Mouse (Mus musculus) right cerebral cortex, postnatal 25 days (tissue): ENCODE measurements around the gene Trappc1.

ENCODE experiments used
- DNase-seq: peaks from one replicate; pipeline ENCODE4 v3.0.0; 2022

Trappc1 gene

DNA sequence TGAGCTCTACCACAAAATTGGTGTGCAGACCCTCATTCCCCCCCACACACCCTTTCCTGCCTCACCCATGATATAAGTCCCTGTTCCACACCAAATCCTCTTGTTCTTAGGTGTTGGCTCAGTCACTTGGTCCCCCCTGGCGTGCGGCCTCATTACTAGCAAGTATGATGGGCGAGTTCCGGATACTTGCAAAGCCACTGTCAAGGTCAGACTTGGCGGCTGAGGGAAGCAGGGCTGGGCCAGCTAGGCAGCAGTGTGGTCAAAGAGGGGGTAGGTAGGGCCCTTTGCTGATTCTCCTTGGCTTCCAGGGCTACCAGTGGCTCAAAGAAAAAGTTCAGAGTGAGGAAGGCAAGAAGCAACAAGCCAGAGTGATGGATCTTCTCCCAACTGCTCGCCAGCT, 7.4 kb downstream of the Trappc1 start:
- no peak for DNase-seq

DNA sequence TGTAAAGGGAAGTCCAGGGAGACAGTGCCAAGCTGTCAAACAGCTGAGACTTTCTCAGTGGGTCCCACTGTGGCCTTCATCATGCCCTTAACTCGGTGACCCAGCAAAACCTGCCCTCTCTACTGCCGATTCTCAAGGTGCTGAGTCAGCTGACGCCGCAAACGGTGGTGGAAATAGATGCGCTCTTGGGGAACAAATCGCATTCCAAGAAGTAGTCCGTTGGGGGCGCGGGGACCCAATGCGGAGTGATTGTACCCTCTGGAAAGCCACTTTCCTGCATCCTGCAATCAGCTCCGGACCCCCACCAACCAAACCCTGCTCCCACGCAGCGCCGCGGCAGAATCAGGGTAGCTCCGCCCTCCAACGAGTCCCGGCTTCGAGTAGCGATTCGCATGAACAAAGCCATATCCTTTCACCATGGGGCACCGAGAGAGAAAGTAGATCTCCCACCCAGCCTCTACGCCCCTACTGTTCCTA, 8.2 kb downstream of the Trappc1 start:
- peak; percentile 81 for DNase-seq

DNA sequence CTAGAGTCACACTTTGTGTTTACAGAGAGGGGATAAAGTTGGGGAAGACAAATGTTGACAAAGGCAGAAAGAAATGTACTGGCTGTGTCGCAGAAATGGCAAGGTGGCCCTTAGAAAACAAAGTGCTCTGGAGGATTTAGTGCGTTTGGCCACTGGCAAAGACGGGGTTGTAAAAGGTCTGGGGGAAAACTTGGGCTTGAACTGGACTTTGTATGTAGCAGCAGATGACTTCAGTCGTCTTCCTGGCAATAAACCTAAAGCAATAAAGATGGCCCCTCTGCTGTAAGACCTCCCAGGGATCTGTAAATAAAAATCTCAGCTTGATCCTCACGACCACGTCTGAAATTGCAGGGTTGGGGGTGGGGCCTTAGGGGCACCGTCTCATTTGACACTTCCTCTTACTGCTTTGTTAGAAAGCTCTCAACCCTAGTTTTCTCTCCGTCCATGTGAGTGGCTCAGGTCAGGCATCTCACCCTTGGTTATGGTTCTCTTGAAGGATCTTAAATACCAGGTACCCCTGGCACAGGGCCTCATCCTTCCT, 9.0 kb downstream of the Trappc1 start:
- DNase-seq: no peak

DNA sequence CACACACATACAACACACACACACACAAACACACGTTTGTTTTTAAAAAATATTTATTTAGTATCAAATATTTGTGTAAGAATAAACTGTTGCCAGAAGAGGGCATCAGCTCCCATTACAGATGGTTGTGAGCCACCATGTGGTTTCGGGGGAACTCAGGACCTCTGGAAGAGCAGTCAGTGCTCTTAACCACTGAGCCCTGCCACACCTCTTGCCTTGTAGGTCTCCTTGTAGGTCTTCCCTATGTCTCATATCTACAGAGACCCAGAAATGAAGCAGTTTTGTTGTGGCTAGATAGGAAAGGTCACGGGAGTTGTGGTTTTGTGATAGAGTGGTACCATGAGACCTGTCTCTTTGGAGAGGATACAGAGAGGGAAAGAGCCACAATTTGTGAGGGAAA, 10.1 kb downstream of the Trappc1 start:
- DNase-seq: no peak

DNA sequence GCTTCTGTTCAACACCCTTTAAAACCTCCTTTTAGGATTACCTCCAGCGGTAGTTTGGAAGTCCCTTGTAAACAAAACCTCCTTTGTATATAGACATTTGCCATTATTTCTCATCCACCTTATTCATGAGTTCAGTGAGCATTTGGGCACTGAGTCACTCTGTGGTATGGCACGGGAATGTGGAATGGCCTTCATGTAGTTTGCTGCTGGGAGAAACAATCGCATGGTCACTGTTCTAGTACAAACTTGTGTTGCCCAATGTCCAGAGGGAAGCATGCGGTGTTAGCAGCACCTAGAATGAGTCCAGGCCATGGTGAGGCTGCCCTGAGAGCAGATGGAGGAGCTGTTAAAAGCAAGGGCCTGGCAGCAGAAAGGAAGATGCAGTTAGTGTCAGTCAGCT, 11.0 kb downstream of the Trappc1 start:
- no peak for DNase-seq

DNA sequence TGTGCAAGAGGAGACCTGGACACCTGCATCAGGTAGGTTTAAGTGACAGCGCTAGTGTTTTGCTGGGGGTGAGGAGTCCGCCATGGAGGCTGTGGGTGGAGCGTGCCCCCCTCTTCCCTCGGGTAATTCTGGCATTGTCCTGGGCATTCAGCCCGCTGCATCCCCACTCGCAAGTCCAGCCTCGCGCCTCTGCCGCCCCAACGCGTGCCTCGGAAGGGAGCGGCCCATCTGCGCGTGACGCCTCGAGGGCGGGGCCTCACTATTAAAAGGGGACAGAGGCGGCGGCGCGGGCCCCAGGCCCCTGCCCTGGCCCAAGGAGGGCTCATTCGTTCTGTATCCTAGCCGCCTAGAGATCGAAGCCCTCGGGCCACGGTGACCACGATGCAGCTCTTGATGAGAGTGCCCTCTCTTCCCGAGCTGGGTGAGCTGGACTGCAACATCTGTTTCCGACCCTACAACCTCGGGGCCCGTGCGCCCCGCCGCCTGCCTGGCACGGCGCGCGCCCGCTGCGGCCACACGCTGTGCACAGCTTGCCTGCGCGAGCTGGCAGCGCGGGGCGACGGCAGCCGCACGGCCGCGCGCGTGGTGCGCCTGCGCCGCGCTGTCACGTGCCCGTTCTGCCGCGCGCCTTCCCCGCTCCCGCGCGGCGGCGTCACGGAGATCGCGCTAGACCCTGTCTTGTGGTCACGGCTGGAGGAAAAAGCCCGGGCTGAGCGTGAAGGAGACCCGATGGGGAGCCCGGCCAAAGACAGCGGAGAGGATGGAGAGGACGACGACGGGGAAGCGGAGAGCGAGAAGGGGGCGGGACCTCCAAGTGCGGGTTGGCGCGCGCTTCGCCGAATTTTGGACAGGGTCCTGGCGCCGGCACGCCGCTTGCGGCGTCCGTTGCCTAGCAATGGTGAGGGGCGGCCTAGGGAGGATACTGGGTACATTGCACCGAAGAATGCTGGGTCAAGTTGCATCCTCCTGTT, 16.7 kb downstream of the Trappc1 start, which contains the start of gene Rnf227:
Gene Rnf227, plus strand, starts transcription at position 301 of the 971 bp plus-strand sequence.
- peak; percentile 89 for DNase-seq

DNA sequence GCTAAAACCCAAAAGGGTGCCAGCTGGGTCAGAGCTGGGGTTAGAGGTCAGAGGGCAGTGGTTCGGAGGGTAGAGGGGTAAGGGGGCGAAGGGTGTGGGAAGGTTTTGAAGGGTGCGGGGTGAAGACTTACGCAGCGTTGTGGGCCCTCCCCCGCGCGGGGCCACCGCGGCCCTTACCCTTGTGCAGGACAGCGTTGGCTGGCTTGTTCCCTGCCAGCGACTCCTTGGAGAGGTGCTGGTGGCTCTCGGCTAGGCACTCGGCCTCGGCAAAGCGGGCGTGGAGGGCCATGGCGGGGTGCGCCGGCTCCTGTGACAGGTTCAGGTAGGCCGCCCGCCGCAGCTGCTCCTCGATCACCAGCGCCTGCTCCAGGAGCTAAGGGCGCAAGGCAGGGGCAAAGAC, 22.7 kb downstream of the Trappc1 start:
- DNase-seq: no peak

DNA sequence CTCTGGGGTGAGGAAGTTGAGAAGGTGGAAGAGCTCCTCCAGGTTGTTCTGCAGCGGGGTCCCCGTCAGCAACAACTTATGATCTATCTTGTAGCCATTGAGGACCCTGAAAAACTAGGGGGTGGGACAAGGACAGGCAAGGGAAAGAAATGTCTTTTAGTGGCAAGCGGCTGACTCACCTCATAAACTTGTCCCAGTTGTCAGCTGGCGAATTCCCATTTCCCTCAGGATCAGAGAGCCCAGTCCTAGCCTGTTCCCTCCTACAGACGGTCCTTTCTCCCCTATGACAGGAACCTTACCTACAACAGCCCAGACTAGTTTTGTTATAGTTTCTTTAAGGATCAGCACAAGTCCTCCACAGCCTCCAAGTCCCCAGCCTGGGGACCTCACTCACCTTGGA, 32.8 kb downstream of the Trappc1 start:
- DNase-seq: no peak

DNA sequence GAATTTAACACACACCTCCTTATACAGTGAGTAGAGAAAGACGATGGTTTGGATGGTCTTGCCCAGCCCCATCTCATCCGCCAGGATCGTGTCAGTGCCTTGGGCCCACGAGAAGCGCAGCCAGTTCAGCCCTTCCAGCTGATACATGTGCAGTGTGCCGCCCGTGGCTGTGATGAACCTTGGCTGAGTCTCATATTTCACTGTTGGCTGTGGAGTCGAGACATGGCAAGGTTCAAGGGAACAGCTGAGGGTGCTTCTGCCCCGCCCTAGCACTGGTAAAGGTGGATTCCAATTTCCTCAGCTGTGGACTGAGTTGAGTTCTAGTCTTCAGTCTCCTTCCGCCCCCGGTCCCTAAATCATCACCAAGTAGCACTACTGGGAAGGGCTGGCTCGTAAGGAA, 33.9 kb downstream of the Trappc1 start:
- no peak for DNase-seq

DNA sequence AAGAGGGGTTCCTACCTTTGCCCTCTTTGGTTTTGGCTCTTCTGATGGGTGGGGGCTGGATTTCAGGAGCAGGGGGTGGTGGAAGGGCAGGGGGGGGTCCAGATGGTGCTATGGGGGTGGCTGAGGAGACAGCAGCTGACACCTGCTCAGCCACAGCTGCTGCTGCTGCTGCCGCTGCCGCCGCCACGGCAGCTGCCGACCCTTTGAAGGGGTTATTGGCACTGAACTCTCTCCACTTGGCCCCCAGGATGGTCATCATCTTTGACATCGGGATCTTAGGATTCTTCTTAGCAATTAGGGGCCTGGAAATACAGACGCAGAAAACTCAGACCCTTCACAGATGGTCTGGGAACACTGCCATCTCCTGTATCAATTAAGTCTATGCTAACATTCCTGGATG, 38.2 kb downstream of the Trappc1 start:
- DNase-seq: no peak

DNA sequence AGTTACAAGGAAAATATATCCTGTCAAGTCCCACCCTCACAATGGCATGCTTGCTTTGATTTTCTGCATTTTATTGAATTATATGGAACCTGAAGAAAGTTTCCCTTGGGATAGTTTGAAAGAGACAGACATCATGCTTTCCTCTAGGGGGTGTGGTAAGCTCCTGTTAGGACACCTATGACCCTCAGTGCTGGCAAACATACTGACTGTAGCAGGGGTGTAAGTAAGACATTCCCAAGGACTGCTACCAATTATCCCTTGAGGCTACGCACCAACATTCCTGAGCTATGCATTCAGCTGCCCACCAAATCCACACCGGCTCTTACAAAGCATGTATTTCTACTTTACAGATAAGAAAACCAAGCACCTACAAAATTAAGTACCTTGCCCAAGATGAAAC, 38.7 kb downstream of the Trappc1 start:
- DNase-seq: no peak

DNA sequence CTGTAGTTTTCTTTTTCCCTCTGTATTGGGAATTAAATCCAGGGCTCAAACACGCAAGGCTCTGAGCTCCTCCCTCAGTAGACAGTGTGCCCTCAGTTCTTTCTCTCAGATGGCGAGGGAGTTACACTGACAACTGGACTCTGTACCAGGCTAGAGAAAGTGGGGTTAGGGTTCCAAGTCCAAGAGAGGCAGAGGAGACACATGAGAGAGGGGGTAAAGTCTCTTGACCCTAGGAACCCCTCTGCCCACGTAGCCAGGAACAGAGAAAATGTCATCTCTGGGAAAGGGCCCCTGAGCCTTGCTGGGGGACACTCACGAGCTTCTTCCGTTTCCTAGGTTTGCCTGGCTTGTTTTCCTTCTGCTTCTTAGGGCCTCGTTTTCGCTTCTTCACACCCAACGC, 40.6 kb downstream of the Trappc1 start:
- no peak for DNase-seq

DNA sequence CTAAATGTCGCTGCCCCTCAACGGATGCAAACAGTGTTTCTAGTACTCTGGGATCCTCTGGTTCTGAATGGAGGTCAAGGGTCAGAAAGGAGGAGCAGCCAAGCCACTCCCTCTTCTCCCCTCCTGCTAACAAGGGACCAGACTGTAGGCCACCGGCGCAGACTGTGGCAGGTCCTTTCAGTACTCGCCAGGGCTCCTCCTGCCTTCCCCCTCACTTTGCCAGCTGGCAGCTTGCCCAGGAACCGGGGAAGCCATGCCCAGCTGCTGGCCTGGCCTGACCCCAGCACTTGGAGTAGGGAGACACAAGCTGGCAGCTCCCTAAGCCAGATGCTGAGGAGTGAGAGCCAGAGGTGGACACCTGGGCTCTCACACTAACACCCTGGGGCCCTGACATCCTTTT, 41.1 kb downstream of the Trappc1 start:
- DNase-seq: peak; percentile 87

DNA sequence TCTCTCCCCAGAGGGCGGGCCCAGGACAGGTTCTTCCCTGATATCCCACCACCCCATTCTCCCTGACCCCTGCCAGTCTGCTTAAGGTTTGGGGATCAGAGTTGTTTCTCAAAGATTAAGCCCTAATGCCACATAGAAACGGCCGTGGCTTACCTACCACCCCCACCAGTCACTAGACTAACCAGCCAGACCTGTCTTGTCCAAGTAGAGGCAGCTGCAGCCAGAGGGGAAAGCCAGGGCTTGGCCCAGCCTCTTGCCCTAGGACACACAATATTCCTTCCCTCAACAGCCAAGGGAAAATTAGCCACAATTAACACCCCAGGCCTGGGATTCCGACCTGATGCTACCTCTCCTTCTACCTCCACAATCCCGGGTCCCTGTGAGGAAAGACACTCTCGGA, 41.9 kb downstream of the Trappc1 start:
- no peak for DNase-seq

DNA sequence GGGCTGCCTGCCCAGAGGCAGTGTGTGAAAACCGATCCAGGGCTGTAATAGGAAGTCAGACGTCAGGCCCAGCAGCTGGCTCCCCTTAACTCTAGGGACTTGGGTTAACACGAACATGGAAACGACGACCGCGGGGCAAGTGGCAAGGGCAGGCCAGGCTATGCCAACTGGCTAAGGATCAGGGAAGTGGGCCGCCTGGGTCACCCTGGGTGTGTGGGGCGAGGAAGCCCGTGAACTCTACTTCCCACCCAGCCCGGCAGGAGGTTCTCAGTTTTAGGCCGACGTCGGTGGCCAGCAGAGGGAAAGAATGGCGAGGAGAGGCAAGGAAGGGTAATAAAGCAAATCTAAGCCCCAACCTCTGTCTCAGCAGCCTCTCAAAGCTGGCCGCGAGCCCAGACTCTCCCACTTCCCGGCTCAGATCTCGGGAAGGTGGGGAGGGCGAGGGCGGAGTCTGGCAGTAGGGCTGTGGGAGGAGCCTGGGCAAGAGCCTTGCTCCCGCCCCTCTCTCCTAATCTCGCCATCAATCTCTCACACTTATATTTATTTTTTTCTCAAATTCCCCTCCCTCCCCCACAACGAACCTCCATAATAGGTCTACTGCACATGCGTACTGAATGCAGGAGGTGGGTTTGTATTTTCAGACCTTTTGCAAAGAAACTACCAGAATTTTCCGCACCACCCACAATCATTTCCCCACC, 42.5 kb downstream of the Trappc1 start:
- DNase-seq: peak; percentile 96

DNA sequence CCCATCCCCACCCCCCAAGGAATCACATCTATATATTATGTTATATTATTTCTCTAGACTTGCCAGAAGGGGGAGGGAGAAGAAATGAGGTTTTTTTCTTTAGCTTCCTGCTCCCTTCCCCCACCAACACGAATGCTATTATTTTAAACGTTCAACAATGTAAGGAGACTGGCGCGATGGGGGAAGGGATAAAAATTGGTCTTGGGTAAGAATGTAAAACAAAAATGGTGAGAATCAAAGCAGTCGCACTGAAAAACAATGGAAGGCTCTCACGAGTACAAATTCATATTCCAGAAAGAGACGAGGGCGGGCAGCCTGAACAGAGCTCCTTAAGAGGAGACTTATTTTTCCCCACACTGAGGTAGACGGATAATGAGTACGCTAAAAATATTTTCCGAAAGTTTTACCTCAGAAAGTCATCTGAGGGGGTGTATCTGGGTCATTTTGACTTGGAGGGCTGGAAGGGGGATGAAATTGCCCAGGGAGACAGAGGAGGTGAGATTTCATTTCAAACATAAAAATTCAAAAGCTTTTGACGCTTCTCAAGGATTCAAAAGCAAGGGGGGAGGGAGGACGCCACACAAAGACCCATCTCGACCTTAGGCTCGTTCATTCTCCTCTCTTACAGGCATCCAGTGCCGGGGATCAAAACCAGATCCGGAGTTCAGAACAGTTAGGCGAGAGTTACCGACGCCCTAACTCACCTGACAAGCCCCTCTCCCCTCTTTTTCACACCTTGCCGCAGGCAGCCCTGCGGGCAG, 43.3 kb downstream of the Trappc1 start:
- no peak for DNase-seq

DNA sequence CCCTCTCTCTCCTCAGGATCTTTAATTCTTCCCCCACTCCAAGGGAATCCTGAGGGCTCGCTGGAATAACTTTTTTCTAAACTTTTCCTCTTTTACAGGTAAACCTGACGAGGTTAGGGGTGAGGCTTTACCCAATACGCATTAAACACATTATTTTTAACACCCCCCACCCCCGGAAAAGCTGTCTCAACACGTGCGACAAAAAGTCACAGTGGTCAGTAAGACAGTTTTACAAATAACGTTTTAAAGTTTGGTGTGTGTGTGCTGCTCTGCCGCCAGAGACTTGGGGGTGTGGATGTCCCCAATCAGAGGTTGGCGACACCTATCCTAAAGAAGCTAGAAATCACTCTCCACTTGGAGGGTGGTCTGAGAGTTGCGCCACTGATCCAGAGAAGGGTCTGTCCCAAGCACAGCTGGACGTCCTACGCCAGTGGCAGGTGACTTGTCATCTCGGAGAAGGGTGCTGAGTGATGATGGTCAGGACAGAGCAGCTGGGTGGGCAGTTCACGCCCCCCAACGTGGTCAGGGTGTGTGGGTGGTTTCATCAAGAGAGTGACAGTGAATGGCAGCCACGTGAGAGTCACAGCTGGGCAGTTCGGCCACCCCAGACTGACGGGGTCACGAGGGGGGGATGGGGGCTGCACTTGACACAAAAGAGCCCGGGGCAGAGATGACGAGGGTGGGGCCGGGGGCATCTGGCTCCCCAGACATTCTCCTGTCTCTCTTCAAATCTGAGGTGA, 44.0 kb downstream of the Trappc1 start:
- no peak for DNase-seq

DNA sequence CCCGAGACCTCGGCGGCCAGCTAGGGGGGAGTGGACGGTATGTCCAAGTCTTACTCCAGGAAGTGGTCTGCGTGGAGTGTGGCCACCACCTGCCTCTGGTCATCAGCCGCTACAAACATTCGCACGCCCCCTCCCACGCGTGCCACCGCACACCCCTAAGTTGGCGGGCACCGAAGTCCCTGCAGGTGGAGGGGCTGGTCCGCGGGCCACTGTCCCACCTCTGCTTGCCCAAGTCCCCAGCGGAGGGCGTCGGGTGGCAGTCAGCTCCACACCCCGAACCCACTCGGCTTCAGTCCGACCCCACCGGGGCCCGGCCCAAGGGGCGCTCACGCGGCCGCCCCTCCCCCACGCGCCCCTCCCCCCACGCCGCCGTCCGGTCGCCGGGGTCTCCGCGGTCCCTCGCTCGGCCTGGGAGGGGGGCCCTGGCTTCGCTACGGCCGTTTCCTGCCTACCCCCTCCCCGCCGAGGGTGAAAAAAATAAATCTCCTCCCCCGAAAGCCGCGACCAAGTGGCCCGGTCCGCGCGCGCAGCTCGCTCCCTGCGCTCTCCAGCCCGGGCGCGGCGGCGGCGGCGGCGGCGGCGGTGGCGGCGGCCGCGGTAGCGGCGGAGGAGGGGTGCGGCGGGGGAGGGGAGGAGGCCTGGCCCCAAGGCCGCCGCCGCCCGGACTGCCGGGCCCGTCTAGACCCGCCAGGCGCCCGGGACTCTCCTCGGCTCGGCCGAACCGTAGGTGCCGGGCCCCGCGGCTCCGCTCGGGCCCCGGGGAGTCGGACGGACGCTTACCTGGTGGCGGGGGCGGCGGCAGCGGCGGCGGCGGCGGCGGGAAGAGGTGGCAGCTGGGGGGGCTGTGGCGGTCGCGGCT, 44.8 kb downstream of the Trappc1 start:
- DNase-seq: peak; percentile 45

DNA sequence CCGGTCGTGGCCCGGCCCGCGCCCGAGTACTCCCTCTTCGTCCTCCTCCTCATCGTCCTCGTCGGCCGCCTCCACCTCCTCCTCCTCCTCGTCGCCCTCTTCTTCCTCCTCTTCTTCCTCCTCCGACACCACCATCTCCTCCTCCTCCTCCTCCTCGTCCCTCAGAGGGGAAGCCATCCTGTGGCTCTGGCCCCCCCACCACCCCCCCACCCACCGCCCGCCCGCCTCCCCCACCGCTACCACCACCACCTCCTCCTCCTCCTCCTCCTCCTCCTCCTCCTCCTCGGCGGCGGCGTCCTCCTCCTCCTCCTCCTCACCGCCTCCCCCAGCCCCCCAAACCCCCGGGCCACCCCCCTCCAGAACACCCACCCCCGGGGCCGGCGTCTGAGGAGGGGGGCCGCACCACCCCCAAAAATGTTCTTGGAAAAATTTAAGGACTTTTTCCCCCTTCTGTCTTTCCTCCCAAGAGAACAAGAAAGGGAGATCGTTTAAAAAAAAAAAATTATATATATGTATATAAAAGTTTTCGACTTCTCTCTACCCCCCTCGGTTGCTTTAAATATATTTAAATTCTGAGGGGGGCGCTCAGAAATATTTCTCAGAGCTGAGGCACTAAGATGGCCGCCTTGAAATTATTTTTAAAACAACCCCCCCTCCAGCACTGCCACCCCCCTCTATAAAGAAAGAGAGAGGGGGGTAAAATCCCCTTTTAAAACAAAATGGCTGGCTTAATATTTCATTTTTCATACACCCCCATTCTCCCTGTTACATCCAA, 45.6 kb downstream of the Trappc1 start, which contains the start of gene Chd3:
Gene Chd3, minus strand, starts transcription at position 192 of the 775 bp plus-strand sequence.
- DNase-seq: no peak
